Mouse (Mus musculus) myocyte (in vitro differentiated cells): Measurements from ENCODE around the gene Pglyrp2.

Experiments
- CEBPB ChIP-seq: IDR thresholded peaks from 2 replicates; pipeline ENCODE4 v1.6.1; 2011; ENCODE audit warnings: mild to moderate bottlenecking, moderate library complexity; ENCODE audit not compliant: poor library complexity, insufficient read depth, severe bottlenecking
- E2F4 ChIP-seq: IDR thresholded peaks from one replicate; pipeline ENCODE4 v1.6.1; 2011; ENCODE audit warnings: mild to moderate bottlenecking, control low read depth, moderate library complexity; ENCODE audit not compliant: insufficient read depth
- MYOG ChIP-seq, 3 experiments: IDR thresholded peaks; one replicate each; pipeline ENCODE4 v1.6.1; 2011; ENCODE audit warnings: control low read depth in 2 of 3, low read depth in 2 of 3, mild to moderate bottlenecking in 2 of 3; ENCODE audit not compliant: insufficient read length in 2 of 3, control insufficient read depth in 1 of 3, insufficient read depth in 1 of 3
- POLR2A ChIP-seq: IDR thresholded peaks from one replicate; pipeline ENCODE4 v1.6.1; 2011; ENCODE audit warnings: low read depth, mild to moderate bottlenecking, control low read depth, moderate library complexity; ENCODE audit not compliant: insufficient read length
- POLR2AphosphoS2 ChIP-seq: IDR thresholded peaks from one replicate; pipeline ENCODE4 v1.6.1; 2011; ENCODE audit warnings: low read depth, control low read depth; ENCODE audit not compliant: insufficient read length
- USF1 ChIP-seq: IDR thresholded peaks from one replicate; pipeline ENCODE4 v1.6.1; 2011; ENCODE audit warnings: low read depth, mild to moderate bottlenecking, control low read depth, moderate library complexity

GRCm38 (mm10) chr17:32415417-32416020 is 8.4 kb downstream of the Pglyrp2 start:
- no peak for TF ChIP-seq POLR2AphosphoS2
- no peak for TF ChIP-seq E2F4
- no peak for TF ChIP-seq MYOG (IDR thresholded peaks at IDR 0.05; ENCODE audit: control insufficient read depth in 1 of 3, insufficient read depth in 1 of 3, insufficient read length in 2 of 3, low read depth in 2 of 3)
- TF ChIP-seq POLR2A, result no peak
- TF ChIP-seq USF1, result no peak
- TF ChIP-seq CEBPB, result no peak
